Mouse (Mus musculus) embryonic facial prominence, embryonic 13.5 days (tissue): ENCODE data around the gene Tmtc2. TPM values are rescaled to one million over a fixed set of nuclear protein-coding genes. Genes with fewer than 3 reads are reported as not detected.

ENCODE experiments used
- ATAC-seq: fragments of 200-750 bp; cut with Nextera tagmentation; 2 replicates; pipeline ENCODE4 v1.8.0; 2017; ENCODE audit warnings: low read depth; ENCODE audit not compliant: insufficient number of reproducible peaks, insufficient read depth, low FRiP score, low TSS enrichment
- H3K27ac ChIP-seq: fragments of 300-500 bp; sonication (generic); 2 replicates; pipeline ENCODE4 v1.5.1; 2015; ENCODE audit warnings: moderate library complexity, mild to moderate bottlenecking, inconsistent platforms
- H3K27me3 ChIP-seq: fragments of 300-500 bp; sonication (generic); 2 replicates; pipeline ENCODE4 v1.6.1; 2015; ENCODE audit warnings: mild to moderate bottlenecking, inconsistent platforms
- H3K36me3 ChIP-seq: fragments of 300-500 bp; sonication (generic); 2 replicates; pipeline ENCODE4 v1.6.1; 2015; ENCODE audit warnings: mild to moderate bottlenecking, inconsistent platforms
- H3K4me1 ChIP-seq: fragments of 300-500 bp; sonication (generic); 2 replicates; pipeline ENCODE4 v1.6.1; 2015; ENCODE audit warnings: inconsistent platforms
- H3K4me2 ChIP-seq: fragments of 300-500 bp; sonication (generic); 2 replicates; pipeline ENCODE4 v1.6.1; 2015; ENCODE audit warnings: moderate library complexity, mild to moderate bottlenecking, inconsistent platforms
- H3K4me3 ChIP-seq: fragments of 300-500 bp; sonication (generic); 2 replicates; pipeline ENCODE4 v1.5.1; 2015; ENCODE audit warnings: mild to moderate bottlenecking, inconsistent platforms
- H3K9ac ChIP-seq: fragments of 300-500 bp; sonication (generic); 2 replicates; pipeline ENCODE4 v1.6.1; 2015; ENCODE audit warnings: mild to moderate bottlenecking, inconsistent platforms
- H3K9me3 ChIP-seq: fragments of 300-500 bp; sonication (generic); 2 replicates; pipeline ENCODE4 v1.6.1; 2016; ENCODE audit warnings: inconsistent platforms
- WGBS: fragments of 180-500 bp; shearing (Covaris S2); methylation state at CpG from one replicate; pipeline ENCODE4 v1.1.7; 2015; ENCODE audit warnings: mixed read lengths; 5-methylcytosine and 5-hydroxymethylcytosine counted together
- polyA plus RNA-seq: library from polyadenylated mRNA; unstranded; fragments of >200 nt; fragmentation: Nextera tagmentation; extraction: Ambion mirVana; gene quantifications from 2 replicates; pipeline ENCODE4 v1.2.1, GENCODE M21; 2015

Gene Tmtc2
- polyA plus RNA-seq, 1 experiment from 2014 or later = 17.0 TPM

GRCm38 (mm10) chr10:105542081-105542480 lies 32.2 kb downstream of the Tmtc2 start:
- no peaks in the 10 kb centered on the region for H3K27me3 ChIP-seq
- no peaks in the 10 kb centered on the region for H3K4me1 ChIP-seq
- 71% methylated on average over 6 of the region's 6 CpGs for WGBS
- no peaks in the 10 kb centered on the region for H3K9me3 ChIP-seq
- H3K4me3 ChIP-seq = no peak overlapping the region
- no peak for ATAC-seq
- H3K27ac ChIP-seq = no peak overlapping the region
- no peak overlapping the region for H3K4me2 ChIP-seq
- H3K36me3 ChIP-seq = no peaks in the 10 kb centered on the region
- no peak overlapping the region for H3K9ac ChIP-seq

DNA sequence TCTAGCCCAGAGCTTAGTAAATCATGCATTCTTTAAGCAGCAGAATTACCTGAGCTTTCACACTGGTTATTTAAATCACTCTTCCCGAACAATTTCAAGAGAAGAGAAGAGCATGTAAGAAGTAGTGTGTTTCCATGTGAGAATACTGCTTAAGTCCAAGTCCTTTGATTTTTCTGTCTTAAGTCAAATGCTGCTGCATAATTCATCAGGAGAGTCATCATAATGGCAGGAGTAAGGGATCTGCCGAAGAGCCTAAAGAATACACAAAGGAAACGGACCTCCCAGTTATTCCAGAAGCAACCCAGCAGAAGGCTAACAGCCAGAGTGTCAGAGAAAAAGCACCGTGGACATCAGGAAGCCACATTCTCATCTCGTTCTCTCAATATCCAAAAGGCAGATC lies 34.6 kb downstream of the Tmtc2 start:
- WGBS = 72% methylated on average over 5 of the region's 5 CpGs
- Histone ChIP-seq H3K4me1 (0 out of 2 replicates have a peak, but pooled peaks cover 4% of the 10 kb centered on the region), H3K36me3 (no peaks in the 10 kb centered on the region), H3K27me3 (no peaks in the 10 kb centered on the region), H3K27ac (no peak overlapping the region), H3K9me3 (no peaks in the 10 kb centered on the region), H3K4me3 (no peak overlapping the region), H3K9ac (no peak overlapping the region), H3K4me2 (no peak overlapping the region)
- no peak for ATAC-seq

DNA sequence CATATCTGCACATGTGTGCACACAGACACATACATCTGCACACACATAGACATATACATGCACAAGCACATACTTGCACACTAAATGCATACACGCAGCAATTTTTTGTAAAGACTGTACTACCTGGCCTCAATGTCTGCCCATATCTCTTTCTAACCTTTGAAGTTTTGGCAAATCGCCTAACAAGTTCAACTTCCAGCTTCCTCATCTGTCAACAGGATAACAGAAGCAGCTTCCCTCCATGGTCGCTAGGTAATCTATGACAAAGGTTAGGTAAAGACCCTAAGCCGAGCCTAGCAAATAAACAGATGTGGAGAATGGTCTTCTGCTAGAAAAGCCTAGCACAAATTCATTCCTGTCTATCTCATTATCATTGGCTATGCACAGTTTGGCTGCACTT lies 37.3 kb downstream of the Tmtc2 start:
- H3K9ac ChIP-seq = no peak overlapping the region
- H3K36me3 ChIP-seq = no peaks in the 10 kb centered on the region
- no peak overlapping the region for H3K4me3 ChIP-seq
- WGBS = 83% methylated on average over 4 of the region's 4 CpGs
- no peaks in the 10 kb centered on the region for H3K27me3 ChIP-seq
- H3K4me2 ChIP-seq = no peak overlapping the region
- H3K27ac ChIP-seq = no peak overlapping the region
- no peaks in the 10 kb centered on the region for H3K9me3 ChIP-seq
- ATAC-seq = no peak
- peaks cover 4% of the 10 kb centered on the region; the same call in 1 of the 2 replicates for H3K4me1 ChIP-seq

- H3K4me3 ChIP-seq = no peak overlapping the region
- H3K9ac ChIP-seq = no peak overlapping the region
- no peaks in the 10 kb centered on the region for H3K9me3 ChIP-seq
- no peak for ATAC-seq
- peaks cover 4% of the 10 kb centered on the region; the same call in 1 of the 2 replicates for H3K4me1 ChIP-seq
- no peaks in the 10 kb centered on the region for H3K36me3 ChIP-seq
- H3K27ac ChIP-seq = no peak overlapping the region
- H3K27me3 ChIP-seq = no peaks in the 10 kb centered on the region
- H3K4me2 ChIP-seq = no peak overlapping the region
Measured at GRCm38 (mm10) chr10:105535848-105536247, 38.4 kb downstream of the Tmtc2 start.

DNA sequence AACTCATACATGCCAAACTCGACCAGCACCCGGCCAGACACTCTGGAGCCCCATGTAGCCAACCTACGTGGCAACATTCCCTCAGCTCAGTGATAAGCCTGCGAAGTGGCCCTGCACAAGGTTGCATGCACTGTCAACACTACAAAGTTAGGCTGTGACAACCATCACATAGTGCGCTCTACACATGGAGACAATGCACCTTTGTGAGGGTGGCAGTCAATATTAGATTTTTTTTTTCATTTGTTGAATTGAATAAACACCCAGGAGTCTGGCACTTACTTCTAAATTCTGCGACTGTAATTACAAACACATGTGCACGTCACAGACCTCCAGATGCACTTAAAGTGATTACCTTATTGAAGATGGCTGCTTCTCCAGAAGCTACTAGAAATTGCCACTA lies 41.5 kb downstream of the Tmtc2 start:
- no peaks in the 10 kb centered on the region for H3K36me3 ChIP-seq
- H3K4me3 ChIP-seq = no peak overlapping the region
- no peaks in the 10 kb centered on the region for H3K9me3 ChIP-seq
- H3K9ac ChIP-seq = no peak overlapping the region
- H3K27ac ChIP-seq = 0 out of 2 replicates have a peak overlapping the region, but pooled peaks have one; percentile 16
- peaks cover 4% of the 10 kb centered on the region; the same call in 1 of the 2 replicates for H3K4me1 ChIP-seq
- no peak for ATAC-seq
- 38% methylated on average over 7 of the region's 7 CpGs for WGBS
- H3K4me2 ChIP-seq = no peak overlapping the region
- H3K27me3 ChIP-seq = no peaks in the 10 kb centered on the region

DNA sequence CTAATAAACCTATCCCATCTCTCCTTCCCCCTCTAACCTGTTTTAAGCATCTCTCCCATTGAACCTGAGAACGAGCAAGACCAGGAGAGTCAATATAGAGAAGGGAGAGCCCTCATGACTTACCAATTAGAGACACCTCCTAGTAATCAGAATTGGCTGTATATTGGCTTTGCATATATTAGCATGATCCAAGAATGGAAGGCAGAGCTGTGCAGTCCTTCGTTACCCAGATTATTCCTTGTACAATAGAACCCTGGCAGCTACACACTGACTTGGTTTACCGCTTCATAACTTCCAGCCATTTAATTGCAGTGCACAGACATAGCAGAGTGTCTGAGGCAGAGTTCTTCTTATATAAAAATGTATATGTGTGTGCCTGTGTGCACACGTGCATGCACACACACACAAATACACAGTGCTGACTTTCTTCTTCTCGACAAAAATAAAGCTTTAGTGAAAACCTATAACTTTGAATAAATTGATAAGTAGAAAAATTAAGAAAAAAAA lies 42.2 kb downstream of the Tmtc2 start:
- Histone ChIP-seq H3K4me3 (no peak overlapping the region), H3K9ac (no peak overlapping the region), H3K27ac (no peak overlapping the region), H3K36me3 (no peaks in the 10 kb centered on the region), H3K4me1 (peaks cover 4% of the 10 kb centered on the region; the same call in 1 of the 2 replicates), H3K4me2 (no peak overlapping the region), H3K9me3 (no peaks in the 10 kb centered on the region), H3K27me3 (no peaks in the 10 kb centered on the region)
- WGBS = 88% methylated on average over 5 of the region's 5 CpGs
- ATAC-seq = no peak

GRCm38 (mm10) chr10:105531080-105531894 lies 43.0 kb downstream of the Tmtc2 start:
- WGBS = 84% methylated on average over 9 of the region's 9 CpGs
- peaks cover 4% of the 10 kb centered on the region; the same call in 1 of the 2 replicates for H3K4me1 ChIP-seq
- H3K4me2 ChIP-seq = no peak overlapping the region
- H3K9ac ChIP-seq = no peak overlapping the region
- H3K27me3 ChIP-seq = no peaks in the 10 kb centered on the region
- ATAC-seq = no peak
- H3K9me3 ChIP-seq = no peaks in the 10 kb centered on the region
- H3K27ac ChIP-seq = no peak overlapping the region
- no peak overlapping the region for H3K4me3 ChIP-seq
- H3K36me3 ChIP-seq = no peaks in the 10 kb centered on the region

- no peaks in the 10 kb centered on the region for H3K27me3 ChIP-seq
- no peaks in the 10 kb centered on the region for H3K36me3 ChIP-seq
- H3K9ac ChIP-seq = no peak overlapping the region
- H3K4me1 ChIP-seq = peaks cover 18% of the 10 kb centered on the region
- ATAC-seq = peak; percentile 62; the same call in 1 of the 2 replicates
- no peak overlapping the region for H3K4me3 ChIP-seq
- 0 out of 2 replicates have a peak overlapping the region, but pooled peaks have one; percentile 5 for H3K27ac ChIP-seq
- WGBS = 46% methylated on average over 8 of the region's 8 CpGs
- H3K9me3 ChIP-seq = no peaks in the 10 kb centered on the region
- peak overlapping the region; percentile 4; the same call in 1 of the 2 replicates for H3K4me2 ChIP-seq
Measured at GRCm38 (mm10) chr10:105523405-105524088, 50.7 kb downstream of the Tmtc2 start.

- WGBS = 63% methylated on average over 7 of the region's 7 CpGs
- no peak overlapping the region for H3K4me2 ChIP-seq
- no peak overlapping the region for H3K4me3 ChIP-seq
- no peaks in the 10 kb centered on the region for H3K27me3 ChIP-seq
- no peak for ATAC-seq
- no peak overlapping the region for H3K27ac ChIP-seq
- no peaks in the 10 kb centered on the region for H3K36me3 ChIP-seq
- H3K9ac ChIP-seq = no peak overlapping the region
- peaks cover 18% of the 10 kb centered on the region for H3K4me1 ChIP-seq
- no peaks in the 10 kb centered on the region for H3K9me3 ChIP-seq
Measured at GRCm38 (mm10) chr10:105522431-105522830, 51.8 kb downstream of the Tmtc2 start.

- 58% methylated on average over 6 of the region's 6 CpGs for WGBS
- H3K4me3 ChIP-seq = no peak overlapping the region
- no peaks in the 10 kb centered on the region for H3K9me3 ChIP-seq
- no peak overlapping the region for H3K4me2 ChIP-seq
- no peak overlapping the region for H3K27ac ChIP-seq
- no peaks in the 10 kb centered on the region for H3K27me3 ChIP-seq
- peaks cover 17% of the 10 kb centered on the region for H3K4me1 ChIP-seq
- no peaks in the 10 kb centered on the region for H3K36me3 ChIP-seq
- no peak overlapping the region for H3K9ac ChIP-seq
- ATAC-seq = no peak
Measured at GRCm38 (mm10) chr10:105519154-105519806, 55.0 kb downstream of the Tmtc2 start.

DNA sequence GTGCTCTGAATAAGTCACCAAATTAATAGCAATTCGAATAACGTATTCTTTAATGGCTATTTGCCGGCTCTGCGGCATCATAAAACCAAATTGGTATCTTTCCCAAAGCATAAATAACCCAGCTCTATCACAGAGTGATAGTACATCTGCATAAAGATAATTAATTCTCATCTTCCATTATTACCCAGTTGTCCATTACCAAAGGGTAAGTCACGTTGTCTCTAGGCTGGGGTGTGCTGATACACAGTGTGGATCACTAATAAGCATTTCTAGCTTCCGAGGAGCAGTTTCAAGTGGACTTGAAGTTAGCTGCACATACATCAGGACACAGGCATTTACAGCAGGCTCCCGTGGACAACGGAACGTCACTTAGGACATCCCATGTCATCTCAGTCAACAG lies 56.1 kb downstream of the Tmtc2 start:
- Histone ChIP-seq H3K9me3 (no peaks in the 10 kb centered on the region), H3K27me3 (no peaks in the 10 kb centered on the region), H3K9ac (no peak overlapping the region), H3K4me1 (peaks cover 8% of the 10 kb centered on the region), H3K4me2 (no peak overlapping the region), H3K4me3 (no peak overlapping the region), H3K36me3 (no peaks in the 10 kb centered on the region), H3K27ac (no peak overlapping the region)
- no peak for ATAC-seq
- WGBS = 93% methylated on average over 9 of the region's 9 CpGs
